Mouse (Mus musculus): Measurements from ENCODE around the gene Hecw1. TPM values are rescaled to one million over a fixed set of nuclear protein-coding genes. Genes with fewer than 3 reads are reported as not detected.

Gene Hecw1
- total and polyA plus RNA-seq, 2 experiments, result not detected

DNA sequence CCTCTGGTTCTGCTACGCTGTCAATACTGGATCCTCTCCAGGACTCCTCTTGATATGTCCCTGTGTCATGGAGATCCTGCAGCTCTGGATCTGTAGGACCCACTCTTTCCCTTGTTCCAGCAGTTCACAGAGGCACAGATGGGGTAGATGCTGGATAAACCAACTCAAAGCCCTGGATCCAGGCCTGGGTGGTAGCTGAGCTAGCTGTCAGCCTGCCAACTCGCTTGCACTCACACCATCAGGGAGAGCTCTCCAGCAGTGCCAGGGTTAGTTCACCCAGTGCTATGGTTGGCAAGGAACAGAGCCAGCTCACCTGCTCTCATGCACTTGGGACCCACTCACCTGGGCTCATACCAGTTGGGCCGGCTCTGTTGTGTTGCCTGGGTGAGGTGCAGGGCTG, 157.5 kb downstream of the Hecw1 start:
- Histone ChIP-seq H3K4me1 (ENCODE audit: control insufficient read depth, insufficient read depth, low read length) (no peaks in the 10 kb centered on the region), H3K27ac (replicated peaks; ENCODE audit: insufficient read depth, low read depth, low read length) (no peak overlapping the region), H3K9ac (ENCODE audit: low read depth, low read length) (no peak overlapping the region), H3K79me2 (ENCODE audit: control insufficient read depth, insufficient read depth, low read length) (no peaks in the 10 kb centered on the region), H3K36me3 (ENCODE audit: control insufficient read depth, insufficient read depth, low read length) (no peaks in the 10 kb centered on the region), H3K4me3 (ENCODE audit: insufficient read depth, low read depth, low read length) (no peak overlapping the region), H3K27me3 (ENCODE audit: control insufficient read depth, insufficient read depth, low read length) (no peaks in the 10 kb centered on the region)
- TF ChIP-seq POLR2A (IDR thresholded peaks at IDR 0.05; ENCODE audit: extremely low read depth, insufficient read depth, low read length) (no peak), CTCF (IDR thresholded peaks at IDR 0.05; ENCODE audit: low read depth, low read length) (no peak)
- no peak for DNase-seq (ENCODE audit: extremely low read depth, low read depth, low spot score)
- 83% methylated on average over 3 of the region's 3 CpGs for WGBS

DNA sequence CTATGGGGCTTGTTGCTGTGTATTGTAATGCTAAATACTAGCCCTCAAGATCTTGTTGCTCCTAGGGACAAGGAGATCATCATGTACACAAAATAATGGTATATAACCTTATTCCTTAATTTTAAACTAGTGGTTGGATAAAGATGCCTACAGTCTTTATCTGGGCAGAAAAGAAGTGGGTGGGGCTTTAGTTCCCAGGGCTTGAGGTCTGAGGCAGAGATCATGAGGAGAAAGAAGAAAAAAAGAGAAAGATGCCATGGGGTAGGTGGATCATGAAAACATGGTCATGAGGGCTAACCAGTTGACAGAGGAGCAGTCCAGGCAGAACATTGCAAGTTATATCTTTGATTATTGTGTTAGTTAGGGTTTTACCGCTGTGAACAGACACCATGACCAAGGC, 195.8 kb downstream of the Hecw1 start:
- no peaks in the 10 kb centered on the region for H3K4me1 ChIP-seq (ENCODE audit: control insufficient read depth, insufficient read depth, low read length)
- 80% methylated on average over 1 of the region's 1 CpGs for WGBS
- no peak for DNase-seq (ENCODE audit: extremely low read depth, low read depth, low spot score)

DNA sequence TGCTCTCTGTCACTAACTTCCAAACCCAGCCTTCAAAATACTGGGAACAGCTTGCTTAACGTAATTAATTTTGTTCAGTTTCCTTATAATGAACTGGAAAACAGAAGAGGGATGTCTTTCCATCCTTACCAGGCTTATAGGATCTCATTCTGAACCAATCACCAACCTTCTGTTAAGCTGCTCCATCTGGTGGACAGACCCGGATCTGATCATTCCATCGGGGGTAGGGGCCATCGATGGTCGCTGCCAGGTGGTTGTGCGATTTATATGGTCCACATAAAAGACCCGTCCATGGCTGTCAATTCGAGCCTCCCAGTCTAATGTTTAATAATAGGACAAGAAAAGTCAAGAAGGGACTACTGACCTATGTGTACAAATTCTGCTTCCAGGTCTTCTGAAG, 216.4 kb downstream of the Hecw1 start:
- H3K79me2 ChIP-seq (ENCODE audit: control insufficient read depth, insufficient read depth, low read length), result no peaks in the 10 kb centered on the region
- WGBS, result 29% methylated on average over 8 of the region's 8 CpGs
- no peak; the same call in 1 of the 2 replicates for TF ChIP-seq CTCF (IDR thresholded peaks at IDR 0.05; ENCODE audit: low read depth, low read length)
- no peak for TF ChIP-seq POLR2A (IDR thresholded peaks at IDR 0.05; ENCODE audit: extremely low read depth, insufficient read depth, low read length)
- H3K36me3 ChIP-seq (ENCODE audit: control insufficient read depth, insufficient read depth, low read length), result no peaks in the 10 kb centered on the region
- DNase-seq (ENCODE audit: extremely low read depth, low read depth, low spot score), result peak; percentile 2
- no peaks in the 10 kb centered on the region for H3K4me1 ChIP-seq (ENCODE audit: control insufficient read depth, insufficient read depth, low read length)
- no peak overlapping the region for H3K9ac ChIP-seq (ENCODE audit: low read depth, low read length)
- H3K27ac ChIP-seq (replicated peaks; ENCODE audit: insufficient read depth, low read depth, low read length), result no peak overlapping the region
- H3K4me3 ChIP-seq (ENCODE audit: insufficient read depth, low read depth, low read length), result no peak overlapping the region
- H3K27me3 ChIP-seq (ENCODE audit: control insufficient read depth, insufficient read depth, low read length), result no peaks in the 10 kb centered on the region

More for the DNA sequence above, 195.8 kb downstream of the Hecw1 start:
- Histone ChIP-seq H3K36me3 (ENCODE audit: control insufficient read depth, insufficient read depth, low read length) (no peaks in the 10 kb centered on the region), H3K79me2 (ENCODE audit: control insufficient read depth, insufficient read depth, low read length) (no peaks in the 10 kb centered on the region), H3K27me3 (ENCODE audit: control insufficient read depth, insufficient read depth, low read length) (no peaks in the 10 kb centered on the region), H3K4me3 (ENCODE audit: insufficient read depth, low read depth, low read length) (no peak overlapping the region), H3K27ac (replicated peaks; ENCODE audit: insufficient read depth, low read depth, low read length) (no peak overlapping the region), H3K9ac (ENCODE audit: low read depth, low read length) (no peak overlapping the region)
- TF ChIP-seq POLR2A (IDR thresholded peaks at IDR 0.05; ENCODE audit: extremely low read depth, insufficient read depth, low read length), result no peak
- TF ChIP-seq CTCF (IDR thresholded peaks at IDR 0.05; ENCODE audit: low read depth, low read length), result no peak

DNA sequence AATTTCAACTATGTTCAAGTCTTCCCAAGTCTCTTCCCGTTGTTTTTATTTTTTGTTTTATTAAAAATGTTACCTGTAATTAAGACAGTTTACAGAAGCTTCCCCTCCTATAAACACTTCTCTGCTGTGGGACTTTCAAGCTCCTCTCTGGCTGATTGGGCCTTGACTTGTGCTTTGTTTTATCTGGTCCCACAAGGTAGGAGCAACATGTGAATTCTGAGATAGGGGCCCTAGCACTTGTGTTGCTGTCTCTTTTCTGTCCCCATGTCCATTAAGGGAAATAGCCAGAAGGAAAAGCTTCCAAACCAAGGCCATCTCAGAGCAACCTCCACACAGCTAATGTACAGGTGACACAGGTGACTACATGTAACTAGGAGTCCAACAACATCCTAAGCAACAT, 218.9 kb downstream of the Hecw1 start:
- H3K4me3 ChIP-seq (ENCODE audit: insufficient read depth, low read depth, low read length), result no peak overlapping the region
- WGBS, result 92% methylated on average over 1 of the region's 1 CpGs
- H3K27ac ChIP-seq (replicated peaks; ENCODE audit: insufficient read depth, low read depth, low read length), result no peak overlapping the region
- TF ChIP-seq CTCF (IDR thresholded peaks at IDR 0.05; ENCODE audit: low read depth, low read length) (no peak), POLR2A (IDR thresholded peaks at IDR 0.05; ENCODE audit: extremely low read depth, insufficient read depth, low read length) (no peak)
- no peaks in the 10 kb centered on the region for H3K4me1 ChIP-seq (ENCODE audit: control insufficient read depth, insufficient read depth, low read length)
- no peaks in the 10 kb centered on the region for H3K79me2 ChIP-seq (ENCODE audit: control insufficient read depth, insufficient read depth, low read length)
- DNase-seq (ENCODE audit: extremely low read depth, low read depth, low spot score), result no peak
- no peak overlapping the region for H3K9ac ChIP-seq (ENCODE audit: low read depth, low read length)
- no peaks in the 10 kb centered on the region for H3K36me3 ChIP-seq (ENCODE audit: control insufficient read depth, insufficient read depth, low read length)
- no peaks in the 10 kb centered on the region for H3K27me3 ChIP-seq (ENCODE audit: control insufficient read depth, insufficient read depth, low read length)

DNA sequence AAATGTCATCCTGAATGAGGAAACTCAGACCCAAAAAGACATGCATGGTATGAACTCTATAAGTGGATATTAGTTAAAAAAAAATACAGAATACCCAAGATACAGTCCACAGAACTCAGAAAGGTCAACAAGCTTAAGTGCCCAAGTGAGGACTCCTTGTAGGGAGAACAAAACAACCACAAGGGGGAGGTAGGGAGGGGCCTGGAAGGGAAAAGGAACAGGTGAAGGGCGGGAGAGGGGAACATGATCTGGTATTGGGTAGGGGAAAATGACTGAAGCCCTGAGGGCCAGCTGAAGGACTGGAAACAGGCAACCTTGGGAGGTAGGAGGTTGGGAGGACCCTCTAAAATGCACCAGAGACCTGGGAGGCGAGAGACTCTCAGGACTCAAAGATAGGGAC, 220.1 kb downstream of the Hecw1 start:
- Histone ChIP-seq H3K4me1 (ENCODE audit: control insufficient read depth, insufficient read depth, low read length) (no peaks in the 10 kb centered on the region), H3K36me3 (ENCODE audit: control insufficient read depth, insufficient read depth, low read length) (no peaks in the 10 kb centered on the region), H3K27me3 (ENCODE audit: control insufficient read depth, insufficient read depth, low read length) (no peaks in the 10 kb centered on the region), H3K79me2 (ENCODE audit: control insufficient read depth, insufficient read depth, low read length) (no peaks in the 10 kb centered on the region), H3K4me3 (ENCODE audit: insufficient read depth, low read depth, low read length) (no peak overlapping the region), H3K27ac (replicated peaks; ENCODE audit: insufficient read depth, low read depth, low read length) (no peak overlapping the region), H3K9ac (ENCODE audit: low read depth, low read length) (no peak overlapping the region)
- DNase-seq (ENCODE audit: extremely low read depth, low read depth, low spot score), result no peak
- no peak for TF ChIP-seq POLR2A (IDR thresholded peaks at IDR 0.05; ENCODE audit: extremely low read depth, insufficient read depth, low read length)
- TF ChIP-seq CTCF (IDR thresholded peaks at IDR 0.05; ENCODE audit: low read depth, low read length), result no peak
- 55% methylated on average over 2 of the region's 2 CpGs for whole genome bisulfite sequencing

DNA sequence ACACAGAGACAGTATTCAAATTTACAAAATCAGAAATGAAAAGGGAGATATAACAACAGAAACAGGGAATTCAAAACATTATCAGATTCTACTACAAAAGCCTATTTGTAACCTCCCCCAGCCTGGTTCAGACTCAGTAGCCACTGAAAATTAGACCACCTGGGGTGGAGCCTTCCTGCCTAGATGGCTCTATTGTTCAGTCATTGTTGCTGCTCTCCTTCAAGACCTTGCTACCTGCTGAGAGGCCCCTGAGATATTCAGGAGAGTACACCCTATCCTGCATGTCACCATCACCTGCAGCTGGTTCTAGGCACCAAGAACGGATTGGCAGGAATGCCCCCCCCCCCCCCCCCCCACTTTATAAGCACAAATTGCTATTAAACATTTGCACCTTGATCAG, 233.0 kb downstream of the Hecw1 start:
- TF ChIP-seq CTCF (IDR thresholded peaks at IDR 0.05; ENCODE audit: low read depth, low read length) (no peak), POLR2A (IDR thresholded peaks at IDR 0.05; ENCODE audit: extremely low read depth, insufficient read depth, low read length) (no peak)

More for the DNA sequence above, 233.0 kb downstream of the Hecw1 start:
- Histone ChIP-seq H3K4me3 (ENCODE audit: insufficient read depth, low read depth, low read length) (no peak overlapping the region), H3K27me3 (ENCODE audit: control insufficient read depth, insufficient read depth, low read length) (no peaks in the 10 kb centered on the region), H3K9ac (ENCODE audit: low read depth, low read length) (no peak overlapping the region), H3K79me2 (ENCODE audit: control insufficient read depth, insufficient read depth, low read length) (no peaks in the 10 kb centered on the region), H3K36me3 (ENCODE audit: control insufficient read depth, insufficient read depth, low read length) (no peaks in the 10 kb centered on the region), H3K27ac (replicated peaks; ENCODE audit: insufficient read depth, low read depth, low read length) (no peak overlapping the region), H3K4me1 (ENCODE audit: control insufficient read depth, insufficient read depth, low read length) (no peaks in the 10 kb centered on the region)
- DNase-seq (ENCODE audit: extremely low read depth, low read depth, low spot score), result no peak
- WGBS, result 29% methylated on average over 1 of the region's 1 CpGs
